Mouse (Mus musculus): ENCODE results near the gene 9330161L09Rik. TPM values are rescaled to one million over a fixed set of nuclear protein-coding genes. Genes with fewer than 3 reads are reported as not detected.

9330161L09Rik gene
- polyA plus RNA-seq, 1 experiment from 2014 or later, result 0.93 TPM

GRCm38 (mm10) chr12:103395486-103396275, 11.9 kb downstream of the 9330161L09Rik start:
- no peak overlapping the region for H3K9ac ChIP-seq (ENCODE audit: low read depth, low read length)
- no peak for ATAC-seq
- H3K4me3 ChIP-seq (ENCODE audit: low read length), result no peak overlapping the region
- H3K9me3 ChIP-seq (ENCODE audit: control insufficient read depth, low read length), result no peaks in the 10 kb centered on the region
- 84% methylated on average over 12 of the region's 12 CpGs for WGBS
- peaks cover 1% of the 10 kb centered on the region; the same call in 1 of the 2 replicates for H3K36me3 ChIP-seq (ENCODE audit: control insufficient read depth, insufficient read depth, low read length)
- H3K27me3 ChIP-seq (replicated peaks; ENCODE audit: control insufficient read depth, insufficient read depth, low read length), result no peaks in the 10 kb centered on the region
- no peak overlapping the region for H3K27ac ChIP-seq (ENCODE audit: low read depth, low read length)
- H3K4me1 ChIP-seq (ENCODE audit: control insufficient read depth, insufficient read depth, low read depth, low read length), result no peaks in the 10 kb centered on the region
- H3K4me2 ChIP-seq (ENCODE audit: low read length), result no peak overlapping the region

- no peak for ATAC-seq
- Histone ChIP-seq H3K27ac (ENCODE audit: low read depth, low read length) (no peak overlapping the region), H3K4me1 (ENCODE audit: control insufficient read depth, insufficient read depth, low read depth, low read length) (peaks cover 6% of the 10 kb centered on the region), H3K27me3 (replicated peaks; ENCODE audit: control insufficient read depth, insufficient read depth, low read length) (no peaks in the 10 kb centered on the region), H3K36me3 (ENCODE audit: control insufficient read depth, insufficient read depth, low read length) (no peaks in the 10 kb centered on the region), H3K9ac (ENCODE audit: low read depth, low read length) (no peak overlapping the region), H3K4me3 (ENCODE audit: low read length) (no peak overlapping the region), H3K9me3 (ENCODE audit: control insufficient read depth, low read length) (no peaks in the 10 kb centered on the region), H3K4me2 (ENCODE audit: low read length) (no peak overlapping the region)
- WGBS, result 52% methylated on average over 6 of the region's 6 CpGs
Observed at GRCm38 (mm10) chr12:103393528-103393927, 14.1 kb downstream of the 9330161L09Rik start.

GRCm38 (mm10) chr12:103391098-103391497, 16.5 kb downstream of the 9330161L09Rik start:
- peaks cover 6% of the 10 kb centered on the region for H3K4me1 ChIP-seq (ENCODE audit: control insufficient read depth, insufficient read depth, low read depth, low read length)
- no peaks in the 10 kb centered on the region for H3K36me3 ChIP-seq (ENCODE audit: control insufficient read depth, insufficient read depth, low read length)
- H3K27me3 ChIP-seq (replicated peaks; ENCODE audit: control insufficient read depth, insufficient read depth, low read length), result no peaks in the 10 kb centered on the region
- no peak for ATAC-seq
- H3K9me3 ChIP-seq (ENCODE audit: control insufficient read depth, low read length), result no peaks in the 10 kb centered on the region
- no peak overlapping the region for H3K27ac ChIP-seq (ENCODE audit: low read depth, low read length)
- H3K4me3 ChIP-seq (ENCODE audit: low read length), result no peak overlapping the region
- WGBS, result 86% methylated on average over 7 of the region's 7 CpGs
- H3K9ac ChIP-seq (ENCODE audit: low read depth, low read length), result no peak overlapping the region
- no peak overlapping the region for H3K4me2 ChIP-seq (ENCODE audit: low read length)

DNA sequence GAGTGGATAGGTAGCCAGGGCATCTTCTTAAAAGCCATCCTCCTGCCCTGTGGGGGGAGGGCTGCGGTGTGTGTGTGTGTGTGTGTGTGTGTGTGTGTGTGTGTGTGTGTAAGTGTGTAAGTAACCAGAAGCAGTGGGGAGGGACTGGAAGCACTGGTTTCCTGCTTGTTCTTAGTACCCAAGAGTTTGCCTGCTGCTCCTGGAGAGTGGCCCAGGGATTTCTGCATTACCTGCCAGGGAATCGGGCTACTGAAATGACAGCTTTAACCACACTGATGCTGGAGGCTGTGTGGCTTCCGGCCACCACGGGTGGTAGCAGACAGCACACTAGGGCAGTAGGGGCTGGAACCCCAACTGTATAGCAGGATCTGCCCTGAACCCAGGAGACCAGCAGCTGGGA, 17.6 kb downstream of the 9330161L09Rik start:
- H3K27ac ChIP-seq (ENCODE audit: low read depth, low read length), result no peak overlapping the region
- no peak for ATAC-seq
- H3K4me3 ChIP-seq (ENCODE audit: low read length), result no peak overlapping the region
- H3K27me3 ChIP-seq (replicated peaks; ENCODE audit: control insufficient read depth, insufficient read depth, low read length), result no peaks in the 10 kb centered on the region
- H3K9me3 ChIP-seq (ENCODE audit: control insufficient read depth, low read length), result no peaks in the 10 kb centered on the region
- no peak overlapping the region for H3K4me2 ChIP-seq (ENCODE audit: low read length)
- peaks cover 6% of the 10 kb centered on the region for H3K4me1 ChIP-seq (ENCODE audit: control insufficient read depth, insufficient read depth, low read depth, low read length)
- H3K9ac ChIP-seq (ENCODE audit: low read depth, low read length), result no peak overlapping the region
- no peaks in the 10 kb centered on the region for H3K36me3 ChIP-seq (ENCODE audit: control insufficient read depth, insufficient read depth, low read length)
- 83% methylated on average over 4 of the region's 4 CpGs for WGBS

GRCm38 (mm10) chr12:103389348-103389727, 18.3 kb downstream of the 9330161L09Rik start:
- Histone ChIP-seq H3K27ac (ENCODE audit: low read depth, low read length) (no peak overlapping the region), H3K4me2 (ENCODE audit: low read length) (peak overlapping the region; percentile 85), H3K36me3 (ENCODE audit: control insufficient read depth, insufficient read depth, low read length) (no peaks in the 10 kb centered on the region), H3K4me3 (ENCODE audit: low read length) (peak overlapping the region; percentile 78), H3K27me3 (replicated peaks; ENCODE audit: control insufficient read depth, insufficient read depth, low read length) (no peaks in the 10 kb centered on the region), H3K9me3 (ENCODE audit: control insufficient read depth, low read length) (no peaks in the 10 kb centered on the region), H3K4me1 (ENCODE audit: control insufficient read depth, insufficient read depth, low read depth, low read length) (peaks cover 6% of the 10 kb centered on the region), H3K9ac (ENCODE audit: low read depth, low read length) (peak overlapping the region; percentile 99)
- 64% methylated on average over 2 of the region's 2 CpGs for WGBS
- no peak for ATAC-seq

DNA sequence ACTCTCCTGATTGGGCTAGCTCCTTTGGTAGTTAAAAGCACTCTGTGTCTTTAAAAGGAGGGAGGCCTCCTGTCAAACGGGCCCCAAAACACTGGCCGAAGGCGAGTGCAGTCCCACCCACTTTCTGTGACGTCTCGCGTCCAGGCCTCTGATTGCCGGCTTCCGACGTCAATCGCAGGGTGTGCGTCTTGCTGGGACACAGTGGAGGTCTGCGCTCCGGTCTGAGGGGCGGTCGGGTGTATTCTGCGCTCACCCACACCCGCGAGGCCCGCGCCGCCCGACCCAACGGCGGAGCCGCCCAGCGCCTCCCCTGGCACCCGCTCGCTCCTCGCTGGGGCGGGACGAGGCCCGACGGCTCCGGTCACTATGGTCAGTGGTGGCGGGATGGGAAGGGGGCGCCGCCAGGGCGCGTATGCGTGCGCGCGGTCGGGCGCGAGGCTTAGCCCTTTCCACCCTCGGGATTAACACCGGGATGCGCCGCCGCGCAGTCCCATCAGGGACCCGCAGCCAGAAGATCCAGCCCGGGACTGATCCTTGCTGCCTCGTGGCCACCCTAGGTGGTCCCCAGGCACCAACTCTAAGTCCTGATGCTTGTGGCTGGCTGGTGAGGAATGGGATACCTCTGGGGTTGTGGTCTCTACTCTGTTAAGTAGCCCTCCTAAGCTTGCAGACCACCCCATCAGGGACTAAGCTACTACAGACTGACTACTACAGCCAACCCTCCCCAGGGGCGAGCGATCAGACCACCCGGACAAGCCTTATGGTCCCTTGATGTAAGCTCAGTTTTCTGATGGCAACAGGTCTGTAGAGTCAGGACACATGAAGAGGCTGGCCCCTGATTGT, 18.9 kb downstream of the 9330161L09Rik start, which contains the start of gene Otub2:
Gene Otub2, plus strand, starts transcription at position 178 of the 843 bp plus-strand sequence.
- H3K4me1 ChIP-seq (ENCODE audit: control insufficient read depth, insufficient read depth, low read depth, low read length), result peaks cover 6% of the 10 kb centered on the region
- no peaks in the 10 kb centered on the region for H3K27me3 ChIP-seq (replicated peaks; ENCODE audit: control insufficient read depth, insufficient read depth, low read length)
- peak within 1 kb of the TSS; percentile 74 for H3K27ac ChIP-seq (ENCODE audit: low read depth, low read length)
- peak within 1 kb of the TSS; percentile 85 for H3K4me2 ChIP-seq (ENCODE audit: low read length)
- peak; percentile 99 for ATAC-seq
- peak within 1 kb of the TSS; percentile 99 for H3K9ac ChIP-seq (ENCODE audit: low read depth, low read length)
- no peaks in the 10 kb centered on the region for H3K9me3 ChIP-seq (ENCODE audit: control insufficient read depth, low read length)
- H3K4me3 ChIP-seq (ENCODE audit: low read length), result peak within 1 kb of the TSS; percentile 78
- no peaks in the 10 kb centered on the region for H3K36me3 ChIP-seq (ENCODE audit: control insufficient read depth, insufficient read depth, low read length)
- WGBS, result 0% methylated on average over 57 of the region's 58 CpGs

- Histone ChIP-seq H3K27ac (ENCODE audit: low read depth, low read length) (no peak overlapping the region), H3K9me3 (ENCODE audit: control insufficient read depth, low read length) (no peaks in the 10 kb centered on the region), H3K4me3 (ENCODE audit: low read length) (no peak overlapping the region), H3K4me1 (ENCODE audit: control insufficient read depth, insufficient read depth, low read depth, low read length) (no peaks in the 10 kb centered on the region), H3K9ac (ENCODE audit: low read depth, low read length) (no peak overlapping the region), H3K27me3 (replicated peaks; ENCODE audit: control insufficient read depth, insufficient read depth, low read length) (no peaks in the 10 kb centered on the region), H3K4me2 (ENCODE audit: low read length) (no peak overlapping the region), H3K36me3 (ENCODE audit: control insufficient read depth, insufficient read depth, low read length) (no peaks in the 10 kb centered on the region)
- no peak for ATAC-seq
- WGBS, result 84% methylated on average over 4 of the region's 4 CpGs
Observed at GRCm38 (mm10) chr12:103380226-103380625, 27.4 kb downstream of the 9330161L09Rik start.

DNA sequence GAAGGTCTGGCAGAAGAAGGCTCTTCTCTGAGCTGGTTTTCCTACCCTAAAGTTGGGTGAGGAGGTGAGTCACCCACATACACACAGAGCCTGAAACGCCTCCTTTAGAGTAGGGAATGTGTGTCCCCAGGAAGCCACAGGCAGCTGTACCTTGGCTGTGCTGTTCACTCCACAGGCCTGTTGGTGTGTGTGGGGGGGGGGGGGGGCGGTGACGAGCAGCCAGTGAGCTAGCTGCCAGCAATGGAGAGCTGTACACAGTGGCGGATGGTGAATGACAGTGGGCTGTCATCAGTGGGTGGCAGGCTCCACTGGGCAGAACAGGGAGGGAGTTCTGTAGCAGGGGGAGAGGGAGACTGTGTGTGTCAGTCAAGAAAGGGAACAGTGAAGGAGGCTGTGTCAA, 30.8 kb downstream of the 9330161L09Rik start:
- no peak overlapping the region for H3K4me2 ChIP-seq (ENCODE audit: low read length)
- no peak overlapping the region for H3K9ac ChIP-seq (ENCODE audit: low read depth, low read length)
- 76% methylated on average over 4 of the region's 4 CpGs for WGBS
- no peaks in the 10 kb centered on the region for H3K36me3 ChIP-seq (ENCODE audit: control insufficient read depth, insufficient read depth, low read length)
- ATAC-seq, result 0 out of 2 replicates have a peak, but pooled peaks have one; percentile 14
- no peaks in the 10 kb centered on the region for H3K4me1 ChIP-seq (ENCODE audit: control insufficient read depth, insufficient read depth, low read depth, low read length)
- no peaks in the 10 kb centered on the region for H3K27me3 ChIP-seq (replicated peaks; ENCODE audit: control insufficient read depth, insufficient read depth, low read length)
- H3K27ac ChIP-seq (ENCODE audit: low read depth, low read length), result no peak overlapping the region
- no peaks in the 10 kb centered on the region for H3K9me3 ChIP-seq (ENCODE audit: control insufficient read depth, low read length)
- no peak overlapping the region for H3K4me3 ChIP-seq (ENCODE audit: low read length)

GRCm38 (mm10) chr12:103376124-103376523, 31.5 kb downstream of the 9330161L09Rik start:
- Histone ChIP-seq H3K4me2 (ENCODE audit: low read length) (no peak overlapping the region), H3K9ac (ENCODE audit: low read depth, low read length) (no peak overlapping the region), H3K9me3 (ENCODE audit: control insufficient read depth, low read length) (no peaks in the 10 kb centered on the region), H3K4me1 (ENCODE audit: control insufficient read depth, insufficient read depth, low read depth, low read length) (no peaks in the 10 kb centered on the region), H3K4me3 (ENCODE audit: low read length) (no peak overlapping the region), H3K36me3 (ENCODE audit: control insufficient read depth, insufficient read depth, low read length) (no peaks in the 10 kb centered on the region), H3K27ac (ENCODE audit: low read depth, low read length) (no peak overlapping the region), H3K27me3 (replicated peaks; ENCODE audit: control insufficient read depth, insufficient read depth, low read length) (no peaks in the 10 kb centered on the region)
- no peak for ATAC-seq
- 60% methylated on average over 5 of the region's 5 CpGs for WGBS
